Mouse (Mus musculus) stomach, postnatal 0 days (tissue): ENCODE results near the gene Ccdc181. TPM values are rescaled to one million over a fixed set of nuclear protein-coding genes. Genes with fewer than 3 reads are reported as not detected.

Experiments used
- ATAC-seq: fragments of 200-750 bp; cut with Nextera tagmentation; 2 replicates; pipeline ENCODE4 v1.8.0; 2017; ENCODE audit not compliant: low FRiP score, low TSS enrichment
- DNase-seq: peaks from one replicate; pipeline ENCODE4 v3.0.0-alpha.2; 2016; ENCODE audit warnings: low spot score
- H3K27ac ChIP-seq: fragments of 300-500 bp; sonication (generic); replicated peaks from 2 replicates; pipeline ENCODE4 v1.5.1; 2014; ENCODE audit warnings: mild to moderate bottlenecking, control low read depth
- H3K27me3 ChIP-seq: fragments of 300-500 bp; sonication (generic); 2 replicates; pipeline ENCODE4 v1.6.1; 2014; ENCODE audit warnings: low read length; ENCODE audit not compliant: control insufficient read depth, insufficient read depth
- H3K36me3 ChIP-seq: fragments of 300-500 bp; sonication (generic); 2 replicates; pipeline ENCODE4 v1.6.1; 2014; ENCODE audit warnings: low read length, mixed read lengths; ENCODE audit not compliant: control insufficient read depth, insufficient read depth
- H3K4me1 ChIP-seq: fragments of 300-500 bp; sonication (generic); replicated peaks from 2 replicates; pipeline ENCODE4 v1.6.1; 2014; ENCODE audit warnings: antibody characterized with exemption; ENCODE audit not compliant: control insufficient read depth, insufficient read depth
- H3K4me2 ChIP-seq: fragments of 300-500 bp; sonication (generic); replicated peaks from 2 replicates; pipeline ENCODE4 v1.6.1; 2014; ENCODE audit warnings: low read depth, mild to moderate bottlenecking, control low read depth, moderate library complexity
- H3K4me3 ChIP-seq: fragments of 300-500 bp; sonication (generic); 2 replicates; pipeline ENCODE4 v1.5.1; 2014; ENCODE audit warnings: low read depth, low read length, control low read depth
- H3K9ac ChIP-seq: fragments of 300-500 bp; sonication (generic); 2 replicates; pipeline ENCODE4 v1.6.1; 2014; ENCODE audit warnings: mild to moderate bottlenecking, low read length, control low read depth, mixed read lengths
- H3K9me3 ChIP-seq: fragments of 300-500 bp; sonication (generic); 2 replicates; pipeline ENCODE4 v1.6.1; 2016; ENCODE audit warnings: low read length; ENCODE audit not compliant: control insufficient read depth
- CTCF ChIP-seq: IDR thresholded peaks from 2 replicates; pipeline ENCODE4 v1.5.1; 2016; ENCODE audit warnings: antibody characterized with exemption, low read depth, mild to moderate bottlenecking, moderate library complexity
- EP300 ChIP-seq: optimal IDR thresholded peaks from 2 replicates; pipeline ENCODE3; 2016; ENCODE audit warnings: antibody characterized with exemption
- WGBS: fragments of 180-500 bp; shearing (Covaris S2); extraction: QIAGEN DNeasy Blood & Tissue Kit; methylation state at CpG from one replicate; pipeline ENCODE4 v1.1.7; 2014; 5-methylcytosine and 5-hydroxymethylcytosine counted together
- polyA plus RNA-seq: library from polyadenylated mRNA; unstranded; fragments of >200 nt; fragmentation: Nextera tagmentation; extraction: Ambion mirVana; gene quantifications from 2 replicates; pipeline ENCODE4 v1.2.1, GENCODE M21; 2015

Gene Ccdc181
- polyA plus RNA-seq, 1 experiment from 2014 or later = 7.5 TPM

GRCm38 (mm10) chr1:164287406-164287805 lies 12.0 kb downstream of the Ccdc181 start:
- DNase-seq (no peak), ATAC-seq (no peak)
- WGBS = 69% methylated on average over 15 of the region's 15 CpGs
- Histone ChIP-seq H3K9ac (no peak overlapping the region), H3K4me2 (no peak overlapping the region), H3K36me3 (no peaks in the 10 kb centered on the region), H3K27me3 (no peaks in the 10 kb centered on the region), H3K4me1 (no peaks in the 10 kb centered on the region), H3K4me3 (no peak overlapping the region), H3K9me3 (no peaks in the 10 kb centered on the region), H3K27ac (no peak overlapping the region)
- TF ChIP-seq EP300 = no peak
- no peak for TF ChIP-seq CTCF

- Histone ChIP-seq H3K4me1 (no peaks in the 10 kb centered on the region), H3K4me3 (no peak overlapping the region), H3K27ac (no peak overlapping the region), H3K36me3 (peaks cover 11% of the 10 kb centered on the region; the same call in 1 of the 2 replicates), H3K27me3 (no peaks in the 10 kb centered on the region), H3K9ac (no peak overlapping the region), H3K4me2 (no peak overlapping the region), H3K9me3 (no peaks in the 10 kb centered on the region)
- TF ChIP-seq CTCF (peak; percentile 54), EP300 (no peak)
- DNase-seq (no peak), ATAC-seq (no peak)
- whole genome bisulfite sequencing = 80% methylated on average over 5 of the region's 5 CpGs
These were observed 16.7 kb downstream of the Ccdc181 start for GRCm38 (mm10) chr1:164292040-164292439.

DNA sequence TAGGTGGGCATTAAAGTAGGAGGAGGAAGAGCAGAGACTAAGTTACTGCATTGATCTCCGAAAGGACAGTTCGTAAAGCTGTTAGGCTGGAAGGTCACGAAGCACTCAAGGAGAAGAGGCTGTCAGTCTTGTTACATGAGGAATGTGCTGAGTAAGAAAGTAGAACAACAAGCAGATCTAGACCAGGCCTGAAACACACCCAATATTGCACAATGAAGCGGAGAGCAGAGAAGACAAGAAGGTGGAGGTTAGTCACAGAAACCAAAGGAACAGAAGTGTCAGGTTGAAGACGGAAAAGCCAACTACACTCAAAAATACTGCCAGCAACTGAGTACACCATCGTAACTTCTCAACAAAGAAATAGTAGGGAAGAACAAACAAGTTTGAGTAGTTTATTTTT lies 18.7 kb downstream of the Ccdc181 start:
- TF ChIP-seq CTCF = no peak
- TF ChIP-seq EP300 = no peak
- no peak overlapping the region for H3K9ac ChIP-seq
- WGBS = 78% methylated on average over 6 of the region's 6 CpGs
- DNase-seq (no peak), ATAC-seq (no peak)
- no peak overlapping the region for H3K27ac ChIP-seq
- no peak overlapping the region for H3K4me3 ChIP-seq
- H3K4me2 ChIP-seq = no peak overlapping the region
- no peaks in the 10 kb centered on the region for H3K4me1 ChIP-seq
- H3K27me3 ChIP-seq = no peaks in the 10 kb centered on the region
- peaks cover 24% of the 10 kb centered on the region for H3K36me3 ChIP-seq
- no peaks in the 10 kb centered on the region for H3K9me3 ChIP-seq

GRCm38 (mm10) chr1:164296473-164296872 lies 21.1 kb downstream of the Ccdc181 start:
- Histone ChIP-seq H3K4me2 (no peak overlapping the region), H3K9me3 (no peaks in the 10 kb centered on the region), H3K9ac (no peak overlapping the region), H3K27me3 (no peaks in the 10 kb centered on the region), H3K36me3 (peaks cover 36% of the 10 kb centered on the region), H3K4me1 (no peaks in the 10 kb centered on the region), H3K27ac (no peak overlapping the region), H3K4me3 (no peak overlapping the region)
- 89% methylated on average over 4 of the region's 5 CpGs for WGBS
- TF ChIP-seq EP300 (no peak), CTCF (no peak)
- ATAC-seq (no peak), DNase-seq (no peak)

DNA sequence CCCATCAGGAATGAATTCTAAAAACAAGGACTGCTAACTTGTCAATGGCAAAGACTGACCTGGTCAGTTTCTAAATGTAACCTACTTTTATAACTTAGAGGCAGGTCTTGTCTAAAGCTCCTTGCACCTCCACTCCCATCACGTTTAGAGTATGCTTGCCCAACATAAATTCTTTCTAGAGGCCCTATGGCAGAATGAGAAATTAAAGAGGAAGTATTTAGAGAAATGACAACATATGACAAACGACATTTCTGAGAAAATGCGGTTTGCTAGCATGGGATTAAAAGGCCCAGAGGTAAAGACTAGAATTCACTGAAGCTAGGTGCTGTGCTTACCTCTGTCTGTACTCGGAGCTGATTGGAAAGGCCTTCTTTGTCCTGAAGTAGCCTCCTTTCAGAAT lies 26.6 kb downstream of the Ccdc181 start:
- TF ChIP-seq CTCF (no peak), EP300 (no peak)
- H3K27ac ChIP-seq = no peak overlapping the region
- peaks cover 28% of the 10 kb centered on the region for H3K36me3 ChIP-seq
- H3K4me2 ChIP-seq = no peak overlapping the region
- no peaks in the 10 kb centered on the region for H3K9me3 ChIP-seq
- DNase-seq = no peak
- WGBS = 70% methylated on average over 4 of the region's 4 CpGs
- ATAC-seq = no peak
- H3K9ac ChIP-seq = no peak overlapping the region
- no peak overlapping the region for H3K4me3 ChIP-seq
- no peaks in the 10 kb centered on the region for H3K27me3 ChIP-seq
- no peaks in the 10 kb centered on the region; the same call in 1 of the 2 replicates for H3K4me1 ChIP-seq

DNA sequence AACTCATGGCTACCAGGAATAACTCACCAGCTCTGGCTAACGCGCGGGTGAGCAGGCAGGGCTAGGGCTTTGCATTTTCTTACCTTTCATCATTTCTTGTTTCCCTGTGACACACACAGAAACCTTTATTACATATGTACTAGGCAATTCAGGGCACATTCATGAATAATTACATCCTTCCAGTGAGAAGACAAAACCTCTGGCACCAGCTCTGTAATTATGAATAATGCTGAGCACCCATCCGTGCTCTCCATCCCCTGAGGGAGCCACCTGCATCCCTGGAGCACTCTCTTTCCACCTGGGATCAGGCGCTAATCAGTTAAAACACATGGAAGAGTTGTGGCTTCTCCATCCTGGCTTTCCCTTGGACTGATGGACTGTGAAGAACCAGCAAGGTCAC lies 28.4 kb downstream of the Ccdc181 start, which contains the start of gene Nme7:
Nme7 (plus strand) TSS at position 301 of the 400 bp plus-strand sequence.
- no peak within 1 kb of the TSS for H3K27ac ChIP-seq
- H3K4me3 ChIP-seq = no peak within 1 kb of the TSS
- H3K9ac ChIP-seq = no peak within 1 kb of the TSS
- H3K36me3 ChIP-seq = peaks cover 18% of the 10 kb centered on the region
- TF ChIP-seq EP300 (no peak), CTCF (no peak)
- H3K4me1 ChIP-seq = no peaks in the 10 kb centered on the region; the same call in 1 of the 2 replicates
- 71% methylated on average over 5 of the region's 5 CpGs for WGBS
- no peaks in the 10 kb centered on the region for H3K27me3 ChIP-seq
- ATAC-seq (no peak), DNase-seq (no peak)
- no peaks in the 10 kb centered on the region for H3K9me3 ChIP-seq
- no peak within 1 kb of the TSS for H3K4me2 ChIP-seq
